Mouse (Mus musculus) ES-E14 (cell line): ENCODE measurements around the gene Dhrs1. TPM values are rescaled to one million over a fixed set of nuclear protein-coding genes. Genes with fewer than 3 reads are reported as not detected.

ENCODE experiments used
- DNase-seq: peaks from one replicate; pipeline ENCODE4 v3.0.0-alpha.2; 2013; ENCODE audit warnings: low read depth, low spot score
- H3K27ac ChIP-seq: 2 replicates; pipeline ENCODE4 v1.5.1; 2012; ENCODE audit warnings: low read depth, mild to moderate bottlenecking, low read length, moderate library complexity, mixed read lengths; ENCODE audit not compliant: poor library complexity, insufficient read depth, severe bottlenecking
- H3K36me3 ChIP-seq: 2 replicates; pipeline ENCODE4 v1.6.1; 2012; ENCODE audit warnings: mild to moderate bottlenecking, low read length, moderate library complexity, mixed read lengths; ENCODE audit not compliant: control insufficient read depth, poor library complexity, insufficient read depth, severe bottlenecking
- H3K4me1 ChIP-seq, 2 experiments: fragments of 150-350 bp in 1 of 2; sonication (generic) in 1 of 2; 2 replicates each; pipeline ENCODE4 v1.6.1; 2012; ENCODE audit warnings: low read length in 2 of 2, mild to moderate bottlenecking in 1 of 2, mixed read lengths in 1 of 2; ENCODE audit not compliant: control insufficient read depth in 2 of 2, insufficient read depth in 2 of 2, poor library complexity in 1 of 2
- H3K4me3 ChIP-seq, 2 experiments: fragments of 150-350 bp in 1 of 2; sonication (generic) in 1 of 2; 2 replicates each; pipeline ENCODE4 v1.5.1; 2012; ENCODE audit warnings: low read length in 2 of 2, low read depth in 1 of 2, mild to moderate bottlenecking in 1 of 2, mixed read lengths in 1 of 2; ENCODE audit not compliant: insufficient read depth in 1 of 2, poor library complexity in 1 of 2, severe bottlenecking in 1 of 2
- H3K9ac ChIP-seq: 2 replicates; pipeline ENCODE4 v1.6.1; 2012; ENCODE audit warnings: low read depth, mild to moderate bottlenecking, low read length, mixed read lengths; ENCODE audit not compliant: poor library complexity, insufficient read depth, severe bottlenecking
- H3K9me3 ChIP-seq: fragments of 150-350 bp; sonication (generic); 2 replicates; pipeline ENCODE4 v1.6.1; 2012; ENCODE audit warnings: low read depth, mild to moderate bottlenecking, low read length; ENCODE audit not compliant: control insufficient read depth, insufficient read depth
- CHD2 ChIP-seq: IDR thresholded peaks from 2 replicates; pipeline ENCODE4 v1.6.1; 2014; ENCODE audit warnings: mild to moderate bottlenecking, low read depth, low read length, inconsistent platforms
- HCFC1 ChIP-seq: IDR thresholded peaks from 2 replicates; pipeline ENCODE4 v1.6.1; 2012; ENCODE audit warnings: low read length, inconsistent platforms, borderline replicate concordance; ENCODE audit not compliant: insufficient read depth
- MAFK ChIP-seq: IDR thresholded peaks from 2 replicates; pipeline ENCODE4 v1.6.1; 2014; ENCODE audit warnings: mild to moderate bottlenecking, low read depth, low read length, inconsistent platforms; ENCODE audit not compliant: insufficient read depth
- ZC3H11A ChIP-seq: IDR thresholded peaks from 2 replicates; pipeline ENCODE4 v1.6.1; 2012; ENCODE audit warnings: low read depth, mild to moderate bottlenecking, inconsistent platforms, low read length, borderline replicate concordance
- ZNF384 ChIP-seq: IDR thresholded peaks from 2 replicates; pipeline ENCODE4 v1.6.1; 2012; ENCODE audit warnings: low read depth, low read length, inconsistent platforms
- in situ Hi-C, 2 experiments: fragments of 600-800 bp; cut with MboI; formaldehyde crosslinking; loops; one replicate each; pipeline ENCODE4 v1.15.1; 2025; ENCODE audit warnings: low sequenced_read_pairs in 2 of 2, inconsistent platforms in 1 of 2; ENCODE audit not compliant: unreplicated experiment in 2 of 2
- total RNA-seq: library from RNA; depleted of rRNA; stranded (reverse); fragments of 300-350 nt; gene quantifications from 2 replicates; pipeline ENCODE4 v1.2.3, GENCODE M21; 2012

Gene Dhrs1
- total RNA-seq, 1 experiment = 9.6 TPM

- Histone ChIP-seq H3K9me3 (no peaks in the 10 kb centered on the region), H3K36me3 (no peaks in the 10 kb centered on the region), H3K4me1 (peaks cover 0 to 4% of the 10 kb centered on the region in 2 experiments; a peak in 1 of 4 replicates), H3K9ac (no peak overlapping the region), H3K4me3 (no peak overlapping the region), H3K27ac (no peak overlapping the region)
- no peak for DNase-seq
- TF ChIP-seq ZNF384 (no peak), CHD2 (no peak), HCFC1 (no peak), ZC3H11A (no peak), MAFK (no peak)
- in situ Hi-C loops = no loop called here
Observed at GRCm38 (mm10) chr14:55730116-55730515, 15.4 kb downstream of the Dhrs1 start.

GRCm38 (mm10) chr14:55727889-55728685, 17.4 kb downstream of the Dhrs1 start:
- TF ChIP-seq MAFK (no peak), ZC3H11A (no peak), HCFC1 (no peak), ZNF384 (no peak), CHD2 (no peak)
- DNase-seq = no peak
- Histone ChIP-seq H3K9ac (no peak overlapping the region), H3K4me1 (peaks cover 0 to 8% of the 10 kb centered on the region in 2 experiments; a peak in 1 of 4 replicates), H3K4me3 (no peak overlapping the region), H3K9me3 (no peaks in the 10 kb centered on the region), H3K27ac (no peak overlapping the region), H3K36me3 (no peaks in the 10 kb centered on the region)
- in situ Hi-C loops = no loop called here

GRCm38 (mm10) chr14:55726261-55726660, 19.2 kb downstream of the Dhrs1 start:
- no peak for DNase-seq
- no peaks in the 10 kb centered on the region for H3K9me3 ChIP-seq
- no peaks in the 10 kb centered on the region for H3K36me3 ChIP-seq
- H3K27ac ChIP-seq = no peak overlapping the region
- in situ Hi-C loops = no loop called here
- H3K4me3 ChIP-seq = no peak overlapping the region
- H3K4me1 ChIP-seq = peaks cover 2 to 8% of the 10 kb centered on the region in 2 experiments; a peak in 3 of 4 replicates
- TF ChIP-seq MAFK = no peak
- TF ChIP-seq HCFC1 = no peak
- TF ChIP-seq ZC3H11A = no peak
- no peak for TF ChIP-seq CHD2
- TF ChIP-seq ZNF384 = no peak
- no peak overlapping the region for H3K9ac ChIP-seq

GRCm38 (mm10) chr14:55724411-55724871, 21.0 kb downstream of the Dhrs1 start:
- TF ChIP-seq MAFK (no peak), ZC3H11A (no peak), ZNF384 (no peak), HCFC1 (no peak), CHD2 (no peak)
- Histone ChIP-seq H3K9ac (no peak overlapping the region), H3K4me3 (no peak overlapping the region), H3K4me1 (peaks cover 6 to 23% of the 10 kb centered on the region in 2 experiments; a peak in 3 of 4 replicates), H3K27ac (no peak overlapping the region), H3K36me3 (peaks cover 4% of the 10 kb centered on the region; the same call in 1 of the 2 replicates), H3K9me3 (no peaks in the 10 kb centered on the region)
- in situ Hi-C loops = no loop called here
- no peak for DNase-seq

- Histone ChIP-seq H3K4me1 (peaks cover 6 to 27% of the 10 kb centered on the region in 2 experiments; a peak in 3 of 4 replicates), H3K9me3 (no peaks in the 10 kb centered on the region), H3K9ac (no peak overlapping the region), H3K36me3 (peaks cover 13% of the 10 kb centered on the region; the same call in 1 of the 2 replicates), H3K27ac (no peak overlapping the region), H3K4me3 (no peak overlapping the region)
- TF ChIP-seq CHD2 (no peak), ZC3H11A (no peak), HCFC1 (no peak), ZNF384 (no peak), MAFK (no peak)
- no peak for DNase-seq
- in situ Hi-C loops = no loop called here
Observed at GRCm38 (mm10) chr14:55723433-55723832, 22.1 kb downstream of the Dhrs1 start.
